Mouse (Mus musculus): ENCODE results near the gene Asb7. TPM values are rescaled to one million over a fixed set of nuclear protein-coding genes. Genes with fewer than 3 reads are reported as not detected.
A peak's percentile ranks its signal among the peaks of the same experiment; 100 is the strongest.

Gene Asb7
- 10 to 100 TPM; 19.1 to 22.6 TPM for total RNA-seq (2021)
- long read RNA-seq, experiment 1, full-length matches to known transcripts = 13 of 30 reads
- long read RNA-seq, experiment 1, partial matches to known transcripts = 0 of 30 reads
- long read RNA-seq, experiment 1, other reads (novel, unspliced or antisense) = 17 of 30 reads
- long read RNA-seq, experiment 2, full-length matches to known transcripts = 9 of 15 reads
- long read RNA-seq, experiment 2, partial matches to known transcripts = 1 of 15 reads
- long read RNA-seq, experiment 2, other reads (novel, unspliced or antisense) = 5 of 15 reads

DNA sequence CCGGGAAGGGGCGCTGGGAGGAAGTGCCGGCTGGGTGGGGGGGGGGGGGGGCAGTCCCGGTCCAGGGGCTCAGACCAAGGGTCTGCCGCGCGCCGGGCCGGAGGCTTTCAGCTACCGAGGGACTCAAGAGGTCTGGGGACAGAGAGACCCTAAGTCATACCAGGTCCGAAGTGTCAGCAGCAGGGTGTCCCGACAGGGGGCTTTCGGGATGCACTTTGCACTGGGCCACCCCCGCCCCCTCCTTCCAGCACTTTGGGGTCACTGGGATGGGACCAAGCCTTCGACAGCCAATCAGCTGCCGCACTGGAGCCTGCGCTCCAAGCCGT lies at the start of gene Asb7:
Asb7 (minus strand) TSS at position 303 of the 326 bp plus-strand sequence.
- TF ChIP-seq CTCF (IDR thresholded peaks at IDR 0.05) = no peak
- H3K27ac ChIP-seq = peak within 1 kb of the TSS; percentile 94
- no peak for DNase-seq (ENCODE audit: extremely low spot score in 1 of 2, low spot score in 2 of 2)
- H3K4me3 ChIP-seq = peak within 1 kb of the TSS; percentile 97
- intact Hi-C loops (cut with DNase I) = no loop called here

DNA sequence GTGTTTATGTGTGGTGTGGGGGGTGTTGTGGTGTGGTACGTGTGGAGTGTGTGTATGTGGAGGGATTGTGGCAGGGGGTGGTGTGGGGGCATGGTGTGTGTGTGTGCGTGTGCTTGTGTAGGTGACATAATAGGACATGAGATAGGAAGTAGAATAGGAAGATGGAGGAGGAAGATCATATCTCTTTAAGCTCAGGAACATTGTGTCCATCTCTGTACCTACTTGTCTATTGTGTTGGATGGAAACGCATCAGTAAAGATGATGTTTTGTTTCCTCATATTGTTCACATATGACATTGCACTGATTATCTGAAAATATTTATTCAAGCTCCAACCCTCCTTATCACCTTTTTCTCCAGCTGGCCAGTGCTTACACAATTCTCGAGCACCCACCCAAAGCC lies 48.0 kb upstream of the Asb7 start:
- intact Hi-C loops (cut with DNase I) = loop anchor here (2.0 kb wide), 1 partner anchor 21 kb away; no protein-coding TSS in a partner anchor
- DNase-seq (ENCODE audit: extremely low spot score in 1 of 2, low spot score in 2 of 2) = no peak
- TF ChIP-seq CTCF (IDR thresholded peaks at IDR 0.05) = no peak

DNA sequence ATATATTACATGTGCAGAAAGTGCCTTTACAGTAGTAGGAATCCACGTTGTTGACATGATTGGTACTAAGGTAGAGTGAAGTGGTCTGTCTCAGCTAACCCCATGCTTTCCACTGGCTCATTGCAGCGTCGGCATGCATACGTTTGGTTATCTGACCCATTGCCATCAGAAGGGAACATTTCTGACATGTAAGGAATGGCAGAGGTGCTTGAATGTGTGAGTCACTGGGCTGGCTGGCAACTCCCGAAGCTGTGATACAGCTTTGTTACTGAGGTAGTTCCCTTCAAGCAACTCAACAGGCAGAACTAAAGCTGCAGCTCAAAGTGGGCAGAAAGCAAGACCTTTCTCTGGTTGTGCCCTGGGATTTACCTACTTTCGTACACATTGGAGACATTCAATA lies 45.6 kb upstream of the Asb7 start:
- intact Hi-C loops (cut with DNase I) = no loop called here
- no peak for TF ChIP-seq CTCF (IDR thresholded peaks at IDR 0.05)
- Histone ChIP-seq H3K4me3 (no peak overlapping the region), H3K27ac (no peak overlapping the region)
- DNase-seq (ENCODE audit: extremely low spot score in 1 of 2, low spot score in 2 of 2) = no peak

More for the DNA sequence above, 48.0 kb upstream of the Asb7 start:
- no peak overlapping the region for H3K27ac ChIP-seq
- H3K4me3 ChIP-seq = no peak overlapping the region

DNA sequence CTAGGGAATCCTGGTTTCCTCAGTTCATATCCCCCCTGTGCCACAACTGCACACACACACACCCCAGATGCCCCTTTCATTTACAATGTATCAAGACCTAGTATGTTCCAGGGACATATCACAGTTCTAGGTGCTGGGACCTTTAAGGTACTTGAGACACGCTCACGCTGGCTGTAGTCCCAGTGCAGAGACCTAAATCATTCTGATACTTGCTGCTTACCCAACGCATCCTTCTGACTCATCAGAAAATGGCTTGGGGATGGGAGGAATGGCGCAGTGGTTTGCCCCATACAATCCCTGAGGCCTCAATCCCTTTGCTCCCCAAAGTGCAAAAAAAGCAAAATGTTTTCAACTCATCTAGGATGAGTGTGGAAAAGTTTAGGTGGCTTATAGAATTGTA lies 45.1 kb upstream of the Asb7 start:
- H3K4me3 ChIP-seq = no peak overlapping the region
- TF ChIP-seq CTCF (IDR thresholded peaks at IDR 0.05) = no peak
- intact Hi-C loops (cut with DNase I) = no loop called here
- no peak overlapping the region for H3K27ac ChIP-seq
- no peak for DNase-seq (ENCODE audit: extremely low spot score in 1 of 2, low spot score in 2 of 2)

DNA sequence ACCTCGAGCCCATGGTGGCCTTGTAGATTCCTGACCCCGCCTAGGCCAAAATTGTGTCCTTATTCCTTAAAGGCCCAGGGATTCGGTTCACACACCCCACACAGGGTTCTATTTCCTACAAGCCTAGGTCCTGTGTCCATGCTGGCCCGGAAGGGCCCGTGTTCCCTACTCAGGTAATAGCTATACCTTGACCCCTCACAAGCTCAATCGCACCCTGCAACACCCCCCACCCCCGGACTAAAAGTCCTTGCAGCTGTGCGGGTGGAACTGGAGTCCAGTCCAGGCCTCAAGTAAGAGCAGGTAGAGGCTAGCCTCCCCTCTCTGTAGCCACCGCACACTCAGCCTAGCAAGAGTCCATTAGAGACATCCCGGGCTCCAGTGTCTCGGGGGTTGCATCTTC lies 44.5 kb upstream of the Asb7 start:
- DNase-seq (ENCODE audit: extremely low spot score in 1 of 2, low spot score in 2 of 2) = no peak
- no peak for TF ChIP-seq CTCF (IDR thresholded peaks at IDR 0.05)
- intact Hi-C loops (cut with DNase I) = no loop called here
- Histone ChIP-seq H3K27ac (no peak overlapping the region), H3K4me3 (no peak overlapping the region)

DNA sequence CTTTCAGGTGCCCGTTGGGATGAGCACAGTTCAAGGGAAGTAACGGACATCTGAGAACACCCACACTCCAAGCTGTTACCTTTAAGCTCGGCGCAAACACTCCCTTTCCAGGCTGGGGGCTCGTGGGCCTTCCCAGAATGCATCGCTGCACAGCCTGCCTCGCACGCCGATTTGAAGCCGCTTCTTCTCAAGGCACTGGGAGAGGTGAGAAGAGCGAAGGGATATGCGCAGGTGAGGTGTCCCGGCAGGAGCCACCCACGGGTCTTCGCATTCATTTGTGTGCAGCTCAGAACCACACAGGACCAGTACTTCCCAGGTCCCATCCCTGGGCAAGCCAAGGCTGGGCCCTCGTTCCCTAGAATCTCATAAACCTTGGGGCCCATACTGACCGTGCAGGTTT lies 44.0 kb upstream of the Asb7 start:
- no peak for DNase-seq (ENCODE audit: extremely low spot score in 1 of 2, low spot score in 2 of 2)
- no peak overlapping the region for H3K4me3 ChIP-seq
- TF ChIP-seq CTCF (IDR thresholded peaks at IDR 0.05) = no peak
- intact Hi-C loops (cut with DNase I) = no loop called here
- H3K27ac ChIP-seq = no peak overlapping the region

DNA sequence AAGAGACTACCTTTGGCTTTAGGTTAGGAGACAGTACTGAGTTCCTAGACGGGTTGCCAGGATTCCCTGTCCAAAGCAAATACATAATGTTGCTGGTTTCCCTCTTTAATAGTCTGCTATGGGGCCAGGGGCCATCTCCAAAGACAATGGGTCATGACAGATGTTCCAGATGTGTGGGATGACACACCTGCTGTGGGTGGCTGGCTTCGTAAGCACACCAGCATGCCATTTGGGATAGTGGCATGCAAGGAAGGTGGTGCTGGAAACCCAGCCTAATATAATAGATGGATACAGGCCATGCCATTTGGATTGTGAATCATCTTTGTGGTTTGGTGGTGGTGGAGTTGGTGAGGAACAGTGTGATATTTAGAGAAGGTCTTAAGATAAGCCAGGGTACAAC lies 39.8 kb upstream of the Asb7 start:
- no peak for DNase-seq (ENCODE audit: extremely low spot score in 1 of 2, low spot score in 2 of 2)
- Histone ChIP-seq H3K27ac (no peak overlapping the region), H3K4me3 (no peak overlapping the region)
- TF ChIP-seq CTCF (IDR thresholded peaks at IDR 0.05) = no peak
- intact Hi-C loops (cut with DNase I) = no loop called here

DNA sequence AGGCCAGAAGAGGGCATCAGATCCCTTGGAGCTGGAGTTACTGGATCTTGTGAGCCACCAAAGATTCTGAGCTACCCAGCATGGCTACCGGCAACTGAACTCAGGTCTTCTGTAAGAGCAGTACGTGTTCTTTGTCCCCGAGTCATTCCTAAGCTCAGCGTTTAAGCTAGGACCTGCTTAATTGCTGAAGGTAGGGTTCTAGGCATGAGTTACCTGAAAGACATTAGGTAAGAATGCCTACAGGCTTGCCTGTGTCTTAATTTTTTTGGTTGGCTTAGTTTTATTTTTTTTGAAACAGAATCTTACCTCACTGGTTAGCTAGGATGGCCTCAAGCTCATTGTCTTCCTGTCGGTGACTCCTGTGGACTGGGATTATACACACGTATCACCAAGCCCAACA lies 38.7 kb upstream of the Asb7 start:
- no peak for TF ChIP-seq CTCF (IDR thresholded peaks at IDR 0.05)
- intact Hi-C loops (cut with DNase I) = no loop called here
- no peak overlapping the region for H3K27ac ChIP-seq
- H3K4me3 ChIP-seq = no peak overlapping the region
- no peak for DNase-seq (ENCODE audit: extremely low spot score in 1 of 2, low spot score in 2 of 2)

DNA sequence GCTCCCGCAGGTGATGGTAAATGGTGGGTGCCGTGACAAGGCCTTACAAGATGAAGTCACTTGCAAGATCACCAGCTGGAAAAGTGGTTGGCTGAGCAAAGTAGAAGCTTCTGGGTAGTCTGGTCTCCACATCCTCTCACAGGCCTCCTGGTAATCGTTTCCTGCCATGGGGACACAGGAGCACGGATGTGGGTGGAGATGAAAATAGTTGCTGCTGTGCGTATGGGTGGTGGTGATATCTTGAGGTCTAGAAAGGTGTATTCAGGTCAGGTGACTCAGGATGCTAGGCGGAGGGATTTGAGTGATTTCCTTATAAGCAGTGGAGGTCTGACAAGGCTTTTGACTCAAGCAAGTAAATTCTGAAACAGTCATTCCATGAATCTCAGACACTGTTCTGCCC lies 35.6 kb upstream of the Asb7 start:
- DNase-seq (ENCODE audit: extremely low spot score in 1 of 2, low spot score in 2 of 2) = no peak
- no peak overlapping the region for H3K27ac ChIP-seq
- intact Hi-C loops (cut with DNase I) = no loop called here
- H3K4me3 ChIP-seq = no peak overlapping the region
- no peak for TF ChIP-seq CTCF (IDR thresholded peaks at IDR 0.05)

DNA sequence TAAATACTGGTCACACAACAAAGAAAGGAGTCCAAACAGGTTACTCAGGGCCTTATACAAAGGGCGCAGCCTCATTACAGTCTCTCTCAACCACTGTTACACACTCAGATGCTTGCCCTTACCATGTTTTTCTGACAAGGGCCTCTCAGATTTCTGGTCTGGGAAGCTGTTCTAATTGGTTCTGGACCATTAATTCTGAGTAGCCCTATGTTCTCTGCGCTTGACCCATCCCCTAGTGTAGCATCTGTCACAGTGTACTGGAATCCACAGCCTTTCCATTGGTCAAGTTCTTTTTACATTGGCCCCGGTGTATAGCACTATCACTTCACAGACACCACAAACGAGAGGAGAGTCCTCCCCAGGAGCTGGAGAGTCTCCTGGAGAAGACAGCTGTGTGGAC lies 35.1 kb upstream of the Asb7 start:
- TF ChIP-seq CTCF (IDR thresholded peaks at IDR 0.05) = no peak
- Histone ChIP-seq H3K4me3 (no peak overlapping the region), H3K27ac (no peak overlapping the region)
- DNase-seq (ENCODE audit: extremely low spot score in 1 of 2, low spot score in 2 of 2) = no peak
- intact Hi-C loops (cut with DNase I) = no loop called here

DNA sequence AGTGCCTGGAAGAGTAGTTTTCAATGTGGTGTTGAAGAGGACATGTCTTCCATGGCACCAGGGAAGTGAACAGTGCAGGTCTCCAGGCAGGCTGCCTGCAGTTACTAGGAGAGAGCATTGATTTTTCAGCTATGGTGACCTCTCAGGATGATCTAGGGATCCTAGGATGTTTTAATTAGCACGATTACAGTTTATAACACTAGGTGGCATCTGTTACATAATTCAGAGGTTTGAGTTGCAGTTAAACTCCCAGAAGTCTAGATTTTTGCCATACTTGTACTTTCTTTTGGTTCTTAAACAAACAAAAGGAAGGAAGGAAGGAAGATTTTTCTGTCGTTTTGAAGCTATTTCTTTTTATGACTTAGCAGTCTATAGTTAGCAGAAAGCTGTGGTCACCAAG lies 21.8 kb upstream of the Asb7 start:
- Histone ChIP-seq H3K27ac (no peak overlapping the region), H3K4me3 (no peak overlapping the region)
- no peak for DNase-seq (ENCODE audit: extremely low spot score in 1 of 2, low spot score in 2 of 2)
- intact Hi-C loops (cut with DNase I) = loop anchor here (1.0 to 5.0 kb wide), 3 partner anchors 128 to 926 kb away; partner anchors contain the start of gene Adamts17
- TF ChIP-seq CTCF (IDR thresholded peaks at IDR 0.05) = peak; percentile 49

DNA sequence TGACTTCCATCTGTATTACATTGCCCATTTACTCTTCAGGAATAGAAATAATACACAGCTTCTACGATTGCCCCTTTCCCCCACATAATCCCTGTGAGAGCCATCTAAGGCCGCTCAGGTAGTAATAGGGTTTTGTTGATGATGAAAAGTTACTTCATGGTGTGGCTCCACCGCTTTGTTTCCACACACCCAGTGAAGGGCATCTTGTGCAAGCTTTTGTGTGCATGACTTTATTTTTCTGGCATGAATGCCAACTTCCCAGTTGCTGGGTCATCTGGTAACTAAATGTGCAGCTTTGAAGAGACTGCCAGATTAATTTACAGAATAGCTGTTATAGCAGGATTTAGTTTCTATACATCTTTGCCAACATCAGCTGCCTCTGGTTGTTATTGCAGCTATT lies 15.2 kb upstream of the Asb7 start:
- Histone ChIP-seq H3K27ac (no peak overlapping the region), H3K4me3 (no peak overlapping the region)
- intact Hi-C loops (cut with DNase I) = no loop called here
- DNase-seq (ENCODE audit: extremely low spot score in 1 of 2, low spot score in 2 of 2) = no peak
- no peak for TF ChIP-seq CTCF (IDR thresholded peaks at IDR 0.05)

DNA sequence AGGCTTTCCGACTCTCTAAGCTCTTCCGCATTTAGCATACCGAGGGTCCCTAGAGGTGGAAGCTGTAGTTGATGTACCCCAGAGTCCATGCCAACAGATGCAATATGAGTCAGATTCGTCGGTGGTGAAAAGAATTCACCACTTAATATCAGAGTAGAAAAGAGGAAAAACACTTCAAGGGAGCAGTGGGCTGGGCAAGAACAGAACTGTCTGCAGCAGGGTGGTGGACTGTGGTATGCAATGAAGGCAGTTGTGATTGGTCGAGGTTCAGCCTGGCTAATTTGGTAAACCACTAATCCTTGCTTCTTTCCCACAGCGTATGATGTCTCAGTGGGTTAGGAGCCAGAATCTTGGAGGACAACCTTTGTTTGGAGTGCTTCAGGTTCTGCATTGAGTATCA lies 13.3 kb upstream of the Asb7 start:
- TF ChIP-seq CTCF (IDR thresholded peaks at IDR 0.05) = no peak
- intact Hi-C loops (cut with DNase I) = no loop called here
- DNase-seq (ENCODE audit: extremely low spot score in 1 of 2, low spot score in 2 of 2) = no peak
- Histone ChIP-seq H3K27ac (no peak overlapping the region), H3K4me3 (no peak overlapping the region)
